Mouse (Mus musculus) liver, embryonic 11.5 days (tissue): ENCODE results near the gene Mfsd4a. TPM values are rescaled to one million over a fixed set of nuclear protein-coding genes. Genes with fewer than 3 reads are reported as not detected.

Experiments
- ATAC-seq: fragments of 200-750 bp; cut with Nextera tagmentation; replicated peaks from 2 replicates; pipeline ENCODE4 v1.8.0; 2017; ENCODE audit warnings: moderate number of reproducible peaks, mild to moderate bottlenecking, moderate TSS enrichment, moderate library complexity; ENCODE audit not compliant: low FRiP score
- DNase-seq: peaks from one replicate; pipeline ENCODE4 v3.0.0-alpha.2; 2017; ENCODE audit warnings: low spot score
- H3K27ac ChIP-seq: fragments of 300-500 bp; sonication (generic); 2 replicates; pipeline ENCODE4 v1.5.1; 2014; ENCODE audit warnings: mild to moderate bottlenecking, low read depth, low read length, control low read depth
- H3K27me3 ChIP-seq: fragments of 300-500 bp; sonication (generic); replicated peaks from 2 replicates; pipeline ENCODE4 v1.6.1; 2014; ENCODE audit warnings: low read length, mixed read lengths; ENCODE audit not compliant: control insufficient read depth, insufficient read depth
- H3K36me3 ChIP-seq: fragments of 300-500 bp; sonication (generic); 2 replicates; pipeline ENCODE4 v1.6.1; 2014; ENCODE audit warnings: mild to moderate bottlenecking, low read length, moderate library complexity, mixed read lengths; ENCODE audit not compliant: control insufficient read depth, insufficient read depth
- H3K4me1 ChIP-seq: fragments of 300-500 bp; sonication (generic); replicated peaks from 2 replicates; pipeline ENCODE4 v1.6.1; 2014; ENCODE audit warnings: low read length, mixed read lengths; ENCODE audit not compliant: control insufficient read depth, insufficient read depth
- H3K4me2 ChIP-seq: fragments of 300-500 bp; sonication (generic); 2 replicates; pipeline ENCODE4 v1.6.1; 2014; ENCODE audit warnings: mild to moderate bottlenecking, control low read depth, moderate library complexity
- H3K4me3 ChIP-seq: fragments of 300-500 bp; sonication (generic); 2 replicates; pipeline ENCODE4 v1.5.1; 2014; ENCODE audit warnings: low read depth, low read length, control low read depth
- H3K9ac ChIP-seq: fragments of 300-500 bp; sonication (generic); 2 replicates; pipeline ENCODE4 v1.6.1; 2014; ENCODE audit warnings: low read depth, low read length, control low read depth
- H3K9me3 ChIP-seq: fragments of 300-500 bp; sonication (generic); 2 replicates; pipeline ENCODE4 v1.6.1; 2016; ENCODE audit warnings: low read length, inconsistent platforms, mixed read lengths; ENCODE audit not compliant: control insufficient read depth
- WGBS: fragments of 180-500 bp; shearing (Covaris S2); extraction: QIAGEN DNeasy Blood & Tissue Kit; methylation state at CpG from one replicate; pipeline ENCODE4 v1.1.7; 2014; 5-methylcytosine and 5-hydroxymethylcytosine counted together
- polyA plus RNA-seq: library from polyadenylated mRNA; unstranded; fragments of >200 nt; fragmentation: Nextera tagmentation; extraction: Ambion mirVana; gene quantifications from 2 replicates; pipeline ENCODE4 v1.2.1, GENCODE M21; 2014

Gene Mfsd4a
- polyA plus RNA-seq, 1 experiment from 2014 or later: 9.9 TPM

GRCm38 (mm10) chr1:132061750-132062541 is 5.9 kb downstream of the Mfsd4a start:
- Histone ChIP-seq H3K9ac (no peak overlapping the region), H3K4me1 (no peaks in the 10 kb centered on the region), H3K36me3 (no peaks in the 10 kb centered on the region), H3K9me3 (no peaks in the 10 kb centered on the region), H3K4me2 (no peak overlapping the region), H3K4me3 (no peak overlapping the region), H3K27ac (no peak overlapping the region), H3K27me3 (peaks cover 22% of the 10 kb centered on the region)
- ATAC-seq: no peak
- DNase-seq: no peak
- 62% methylated on average over 6 of the region's 6 CpGs for WGBS

GRCm38 (mm10) chr1:132060036-132060769 is 7.7 kb downstream of the Mfsd4a start:
- Histone ChIP-seq H3K9ac (no peak overlapping the region), H3K4me1 (no peaks in the 10 kb centered on the region), H3K4me2 (no peak overlapping the region), H3K4me3 (no peak overlapping the region), H3K9me3 (no peaks in the 10 kb centered on the region), H3K27me3 (peaks cover 5% of the 10 kb centered on the region), H3K27ac (no peak overlapping the region), H3K36me3 (no peaks in the 10 kb centered on the region)
- DNase-seq: no peak
- 37% methylated on average over 7 of the region's 7 CpGs for WGBS
- ATAC-seq: no peak

GRCm38 (mm10) chr1:132058558-132058957 is 9.3 kb downstream of the Mfsd4a start:
- no peak overlapping the region for H3K4me2 ChIP-seq
- 89% methylated on average over 5 of the region's 5 CpGs for WGBS
- no peaks in the 10 kb centered on the region for H3K36me3 ChIP-seq
- no peak overlapping the region for H3K9ac ChIP-seq
- ATAC-seq (no peak), DNase-seq (no peak)
- no peak overlapping the region for H3K4me3 ChIP-seq
- no peaks in the 10 kb centered on the region for H3K9me3 ChIP-seq
- H3K27ac ChIP-seq: no peak overlapping the region
- H3K27me3 ChIP-seq: no peaks in the 10 kb centered on the region; the same call in 1 of the 2 replicates
- no peaks in the 10 kb centered on the region for H3K4me1 ChIP-seq

GRCm38 (mm10) chr1:132055054-132055664 is 12.7 kb downstream of the Mfsd4a start:
- Histone ChIP-seq H3K36me3 (no peaks in the 10 kb centered on the region), H3K27me3 (no peaks in the 10 kb centered on the region), H3K9ac (no peak overlapping the region), H3K4me2 (no peak overlapping the region), H3K27ac (no peak overlapping the region), H3K4me1 (no peaks in the 10 kb centered on the region), H3K4me3 (no peak overlapping the region), H3K9me3 (no peaks in the 10 kb centered on the region)
- ATAC-seq (no peak), DNase-seq (no peak)
- 69% methylated on average over 7 of the region's 7 CpGs for WGBS

- ATAC-seq: no peak
- Histone ChIP-seq H3K9ac (no peak overlapping the region), H3K4me2 (no peak overlapping the region), H3K4me3 (no peak overlapping the region), H3K27ac (no peak overlapping the region), H3K4me1 (no peaks in the 10 kb centered on the region), H3K9me3 (no peaks in the 10 kb centered on the region), H3K36me3 (no peaks in the 10 kb centered on the region), H3K27me3 (no peaks in the 10 kb centered on the region)
- no peak for DNase-seq
- 58% methylated on average over 3 of the region's 3 CpGs for WGBS
Observed at GRCm38 (mm10) chr1:132054387-132054786, 13.5 kb downstream of the Mfsd4a start.

GRCm38 (mm10) chr1:132051746-132052145 is 16.1 kb downstream of the Mfsd4a start:
- Histone ChIP-seq H3K4me2 (no peak overlapping the region), H3K9ac (no peak overlapping the region), H3K27me3 (no peaks in the 10 kb centered on the region), H3K27ac (no peak overlapping the region), H3K4me1 (no peaks in the 10 kb centered on the region), H3K9me3 (no peaks in the 10 kb centered on the region), H3K36me3 (no peaks in the 10 kb centered on the region), H3K4me3 (no peak overlapping the region)
- ATAC-seq: no peak
- DNase-seq: no peak
- WGBS: 73% methylated on average over 3 of the region's 3 CpGs

- Histone ChIP-seq H3K4me1 (no peaks in the 10 kb centered on the region), H3K9ac (no peak overlapping the region), H3K4me2 (no peak overlapping the region), H3K27me3 (no peaks in the 10 kb centered on the region), H3K4me3 (no peak overlapping the region), H3K9me3 (no peaks in the 10 kb centered on the region), H3K27ac (no peak overlapping the region), H3K36me3 (no peaks in the 10 kb centered on the region)
- DNase-seq (peak; percentile 63), ATAC-seq (peak; percentile 49; the same call in 1 of the 2 replicates)
- WGBS: 21% methylated on average over 15 of the region's 15 CpGs
Observed at GRCm38 (mm10) chr1:132046143-132046735, 21.6 kb downstream of the Mfsd4a start.

- no peaks in the 10 kb centered on the region for H3K4me1 ChIP-seq
- no peaks in the 10 kb centered on the region for H3K27me3 ChIP-seq
- H3K9ac ChIP-seq: no peak overlapping the region
- H3K36me3 ChIP-seq: no peaks in the 10 kb centered on the region
- H3K27ac ChIP-seq: no peak overlapping the region
- no peak overlapping the region for H3K4me3 ChIP-seq
- ATAC-seq (no peak), DNase-seq (no peak)
- no peak overlapping the region for H3K4me2 ChIP-seq
- 70% methylated on average over 4 of the region's 4 CpGs for WGBS
- H3K9me3 ChIP-seq: no peaks in the 10 kb centered on the region
Observed at GRCm38 (mm10) chr1:132043759-132044158, 24.1 kb downstream of the Mfsd4a start.
